Mouse (Mus musculus): ENCODE results near the gene Rps3.

Gene Rps3

DNA sequence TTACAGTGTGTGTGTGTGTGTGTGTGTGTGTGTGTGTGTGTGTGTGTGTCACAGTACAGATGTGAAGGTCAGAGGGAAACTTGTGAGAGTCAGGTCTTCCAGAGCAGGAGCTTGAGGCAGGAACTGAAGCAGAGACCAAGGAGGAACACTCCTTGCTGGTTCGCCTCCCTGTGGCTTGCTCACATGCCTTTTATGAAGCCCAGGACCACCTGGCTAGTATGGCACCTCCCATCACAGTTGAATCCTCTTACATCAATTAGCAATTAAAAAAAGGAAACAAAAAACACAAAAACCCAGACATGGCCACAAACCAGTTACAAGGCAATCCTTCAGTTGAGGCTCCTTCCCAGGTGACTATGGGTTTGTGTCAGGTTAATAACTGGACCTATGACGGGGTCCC lies 20.4 kb downstream of the Rps3 start:
- CTCF ChIA-PET = interaction anchor here in 3 of 4 experiments (0.6 to 0.7 kb wide), 4 partner anchors 8 to 337 kb away, joined by 3 to 5 read pairs (median 4); no protein-coding TSS in a partner anchor
- POLR2A ChIA-PET = interaction anchor here (0.6 to 1.6 kb wide), 9 partner anchors 8 to 347 kb away, joined by 3 to 5 read pairs (median 4); no protein-coding TSS in a partner anchor

DNA sequence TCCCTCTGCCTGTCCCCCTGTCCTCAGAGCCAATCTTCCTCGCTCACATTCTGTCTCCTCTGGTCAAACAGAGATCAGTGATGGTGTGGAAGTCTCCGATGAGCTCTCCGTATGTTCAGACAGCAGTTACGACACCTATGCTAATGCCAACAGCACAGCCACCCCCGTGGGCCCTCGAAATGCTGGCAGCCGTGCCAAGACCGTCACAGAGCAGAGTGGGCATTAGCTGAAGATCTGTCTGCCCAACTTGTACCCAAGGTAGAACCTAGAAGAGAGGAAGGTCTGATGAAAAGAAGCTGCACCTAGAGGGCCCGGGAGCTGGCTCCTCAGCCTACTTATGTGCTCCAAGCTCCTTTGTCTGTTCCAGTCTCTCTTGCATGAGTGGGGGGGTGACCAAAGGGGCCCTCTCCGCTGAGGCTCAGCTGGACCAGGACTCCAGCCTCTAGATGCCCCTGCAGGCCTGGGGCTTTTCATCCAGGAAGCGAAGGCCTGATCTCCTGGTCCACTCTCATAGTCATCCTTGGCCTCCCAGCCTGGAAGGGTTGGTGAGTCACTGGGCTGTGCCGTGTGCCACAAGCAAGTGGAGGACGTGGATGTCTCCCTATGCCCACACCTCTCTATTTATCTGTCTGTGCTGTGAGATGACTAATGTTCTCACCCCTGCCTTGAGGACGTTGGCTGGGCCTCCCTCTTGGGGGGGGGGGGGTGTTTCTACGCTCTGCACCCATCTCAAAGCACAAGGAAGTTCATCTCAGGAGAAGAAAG lies 23.5 kb downstream of the Rps3 start:
- ChIA-PET POLR2A (interaction anchor here in 2 of 4 experiments (0.6 to 1.0 kb wide), 4 partner anchors 15 to 343 kb away, joined by 3 to 4 read pairs (median 3); partner anchors contain the start of gene Gdpd5 (in 1 of the 2)), CTCF (interaction anchor here in 3 of 4 experiments (0.5 to 1.9 kb wide), 5 partner anchors 9 to 110 kb away, joined by 3 to 5 read pairs (median 4); no protein-coding TSS in a partner anchor)

DNA sequence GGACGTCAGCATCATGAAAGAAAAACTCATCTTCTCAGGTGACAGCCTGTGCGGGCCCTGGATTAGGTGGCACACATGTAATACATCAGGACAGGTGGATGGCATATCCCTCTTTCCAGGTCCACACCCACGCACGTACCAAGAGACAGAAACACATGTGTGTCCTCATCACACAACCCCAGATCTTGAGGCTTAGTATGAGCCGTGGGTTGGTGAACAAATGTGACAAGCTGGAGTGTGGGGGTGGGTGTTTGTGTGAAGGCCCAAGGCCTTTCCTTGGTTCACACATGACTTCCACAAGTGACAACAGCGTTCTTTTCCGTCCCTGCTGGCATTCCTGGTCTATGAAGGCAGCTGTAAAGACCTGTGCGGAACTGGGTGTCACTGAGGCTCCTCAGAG lies 24.7 kb downstream of the Rps3 start:
- CTCF ChIA-PET = interaction anchor here in 2 of 4 experiments (0.8 to 1.9 kb wide), 2 partner anchors 8 to 14 kb away, joined by 3 to 5 read pairs; no protein-coding TSS in a partner anchor
- POLR2A ChIA-PET = interaction anchor here in 1 of 4 experiments (1.0 kb wide), 1 partner anchor 13 kb away, joined by 3 read pairs; no protein-coding TSS in a partner anchor

DNA sequence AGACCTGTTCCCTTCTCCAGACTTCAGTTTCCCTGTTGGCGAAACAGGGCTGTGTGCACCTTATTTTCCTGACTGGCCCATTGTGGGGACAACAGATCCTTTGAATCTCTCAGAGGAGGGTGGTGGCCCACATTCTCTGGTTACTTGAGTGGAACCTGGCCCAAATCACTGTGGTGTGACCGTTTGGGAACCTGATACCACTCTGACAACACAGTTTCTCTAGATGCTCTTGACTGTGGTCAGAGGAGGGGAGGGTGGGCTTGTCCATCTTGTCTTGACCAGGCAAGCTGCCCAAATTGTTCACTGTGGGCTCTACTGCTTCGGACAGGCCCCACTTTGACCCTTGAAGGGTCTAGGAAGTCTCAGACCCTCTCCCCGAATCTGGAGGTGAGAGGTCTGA lies 29.5 kb downstream of the Rps3 start:
- CTCF ChIA-PET = interaction anchor here in 3 of 4 experiments (1.0 to 2.8 kb wide), 6 partner anchors 17 to 121 kb away, joined by 3 to 24 read pairs (median 4); no protein-coding TSS in a partner anchor
- POLR2A ChIA-PET = interaction anchor here in 2 of 4 experiments (0.8 to 2.4 kb wide), 2 partner anchors 17 to 22 kb away, joined by 3 to 7 read pairs; no protein-coding TSS in a partner anchor

DNA sequence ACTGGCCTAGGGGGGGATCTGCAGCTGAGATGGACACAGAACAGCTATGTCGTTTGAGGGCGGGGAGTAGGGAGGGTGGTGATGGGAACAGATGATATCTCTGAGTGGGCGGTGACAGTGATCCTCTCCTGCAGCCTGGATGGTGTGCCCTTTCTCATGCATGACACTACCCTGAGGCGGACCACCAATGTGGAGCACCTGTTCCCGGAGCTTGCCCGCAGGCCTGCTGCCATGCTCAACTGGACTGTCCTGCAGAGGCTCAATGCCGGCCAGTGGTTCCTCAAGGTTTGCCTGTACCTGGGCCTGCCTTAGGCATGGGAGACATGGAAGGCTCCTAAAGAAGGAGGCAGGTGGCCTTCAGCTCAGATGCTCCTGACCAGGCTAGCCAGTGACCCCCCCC lies 30.7 kb downstream of the Rps3 start:
- POLR2A ChIA-PET = interaction anchor here (0.6 to 2.4 kb wide), 11 partner anchors 13 to 580 kb away, joined by 3 to 7 read pairs (median 4); partner anchors contain the start of genes Klhl35 (in 1 of the 4) and Rps3 (in 1 of the 4)
- CTCF ChIA-PET = interaction anchor here (0.6 to 2.8 kb wide), 13 partner anchors 14 to 312 kb away, joined by 3 to 24 read pairs (median 3); partner anchors contain the start of genes Gdpd5 (in 2 of the 4) and Uvrag (in 1 of the 4)

DNA sequence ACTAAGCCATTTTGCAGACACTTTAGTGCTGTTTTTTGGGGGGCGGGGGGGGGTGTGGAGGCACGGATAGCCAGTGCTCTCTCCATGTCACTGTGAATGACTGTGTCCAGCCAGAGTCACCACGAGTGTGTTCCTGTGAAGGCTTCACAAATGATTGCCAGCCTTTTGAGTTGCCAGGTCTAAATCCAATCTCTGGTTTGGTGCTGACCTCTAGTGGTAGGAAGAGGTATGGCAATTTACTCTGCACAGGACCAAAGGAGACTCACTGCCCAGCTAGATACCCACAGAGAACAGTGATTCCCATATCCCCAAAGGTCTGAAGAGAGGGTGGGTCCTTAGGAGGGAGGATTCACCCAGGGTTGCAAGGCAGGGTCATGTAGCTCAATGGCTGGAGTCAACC lies 32.8 kb downstream of the Rps3 start:
- ChIA-PET POLR2A (interaction anchor here in 1 of 4 experiments (0.6 to 1.2 kb wide), 3 partner anchors 12 to 76 kb away, joined by 3 to 4 read pairs (median 4); no protein-coding TSS in a partner anchor), CTCF (interaction anchor here (0.6 to 1.7 kb wide), 21 partner anchors 9 to 588 kb away, joined by 3 to 34 read pairs (median 3); partner anchors contain the start of gene Gdpd5 (in 1 of the 4))

DNA sequence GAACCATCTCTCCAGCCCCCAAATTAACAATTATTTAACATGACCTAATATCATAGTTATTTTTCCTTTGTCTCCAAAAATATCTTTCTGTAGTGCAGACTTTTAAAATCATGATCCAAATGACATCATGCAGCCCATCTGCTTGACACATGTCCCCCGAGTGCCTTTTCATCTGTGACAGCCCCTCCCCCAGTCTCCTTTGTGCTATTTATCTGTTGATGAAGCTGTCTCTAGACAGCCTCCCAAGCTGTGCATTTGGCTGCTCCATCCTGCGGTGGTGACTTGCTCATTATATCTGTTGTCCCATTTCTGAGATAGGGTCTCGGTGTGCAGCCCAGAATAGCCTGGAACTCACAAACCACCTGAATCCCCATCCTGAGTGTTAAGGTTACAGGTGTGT lies 33.8 kb downstream of the Rps3 start:
- ChIA-PET POLR2A (no interaction called here), CTCF (interaction anchor here in 2 of 4 experiments (0.6 to 2.0 kb wide), 4 partner anchors 69 to 117 kb away, joined by 3 to 11 read pairs (median 5); no protein-coding TSS in a partner anchor)

DNA sequence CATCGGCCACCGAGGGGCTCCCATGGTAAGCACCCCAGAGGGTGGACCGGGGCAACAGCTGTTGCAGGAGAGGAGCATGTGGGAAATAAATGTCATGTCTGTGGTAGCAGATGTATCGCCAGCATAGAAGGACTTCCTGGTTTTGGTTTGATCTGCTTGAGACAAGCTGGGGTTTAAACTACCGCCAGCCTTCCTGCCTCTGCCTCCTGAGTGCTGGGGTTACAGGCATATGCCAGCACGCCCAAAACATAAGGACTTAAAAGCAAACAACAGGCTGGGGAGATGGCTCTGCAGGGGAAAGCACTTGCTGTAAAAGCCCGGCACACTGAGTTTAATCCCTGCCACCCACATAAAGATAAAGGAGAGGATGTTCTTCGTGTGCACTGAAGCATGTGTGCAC lies 34.5 kb downstream of the Rps3 start:
- POLR2A ChIA-PET = no interaction called here
- CTCF ChIA-PET = interaction anchor here in 2 of 4 experiments (1.5 to 2.0 kb wide), 2 partner anchors 74 kb away, joined by 5 to 11 read pairs; no protein-coding TSS in a partner anchor

DNA sequence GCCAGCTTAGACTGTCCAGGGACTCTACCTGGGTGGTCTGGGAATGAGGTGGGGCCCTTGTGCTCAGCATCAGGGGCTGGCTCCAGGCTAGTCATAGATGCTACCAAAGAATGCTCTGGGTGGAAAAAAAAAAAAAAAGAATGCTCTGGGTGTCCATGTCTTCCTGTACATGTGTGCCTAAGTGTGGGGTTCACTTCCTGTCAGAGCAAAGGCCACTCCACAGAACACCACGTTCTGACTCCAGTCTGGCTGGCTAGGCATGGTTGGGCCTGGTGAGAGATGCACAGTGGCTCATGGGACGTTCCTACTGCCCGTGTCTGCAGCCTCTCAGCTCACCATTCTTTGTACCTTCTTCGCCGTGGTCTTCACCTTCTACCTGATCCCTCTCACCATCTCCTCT lies 34.9 kb downstream of the Rps3 start:
- POLR2A ChIA-PET = interaction anchor here in 1 of 4 experiments (0.7 kb wide), 1 partner anchor 361 kb away, joined by 3 read pairs; no protein-coding TSS in a partner anchor
- CTCF ChIA-PET = interaction anchor here in 2 of 4 experiments (1.5 to 2.0 kb wide), 2 partner anchors 73 to 74 kb away, joined by 5 to 11 read pairs; no protein-coding TSS in a partner anchor

DNA sequence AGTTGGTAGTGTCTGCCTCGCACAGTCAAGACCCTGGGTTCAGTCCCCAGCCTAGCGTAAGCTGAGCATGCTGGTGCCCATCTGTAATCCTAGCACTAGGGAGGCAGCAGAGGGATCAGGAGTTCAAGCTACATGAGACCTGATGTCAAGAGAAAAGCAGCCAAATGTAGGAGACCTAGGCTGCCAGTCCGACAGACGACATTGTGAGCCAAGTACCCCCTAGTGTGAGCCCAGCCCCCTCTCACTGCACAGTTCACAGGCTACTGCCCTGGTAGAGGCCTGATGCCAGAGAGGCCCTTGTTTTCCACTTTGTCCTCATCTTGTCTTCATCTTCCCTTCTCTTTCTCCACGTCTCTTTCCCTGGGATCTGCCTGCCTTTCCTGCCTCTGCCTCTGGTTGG lies 36.2 kb downstream of the Rps3 start:
- CTCF ChIA-PET = interaction anchor here in 2 of 4 experiments (1.2 to 3.4 kb wide), 4 partner anchors 8 to 73 kb away, joined by 3 to 13 read pairs (median 4); no protein-coding TSS in a partner anchor
- POLR2A ChIA-PET = interaction anchor here in 1 of 4 experiments (0.8 to 1.4 kb wide), 2 partner anchors 8 to 72 kb away, joined by 3 read pairs; no protein-coding TSS in a partner anchor

DNA sequence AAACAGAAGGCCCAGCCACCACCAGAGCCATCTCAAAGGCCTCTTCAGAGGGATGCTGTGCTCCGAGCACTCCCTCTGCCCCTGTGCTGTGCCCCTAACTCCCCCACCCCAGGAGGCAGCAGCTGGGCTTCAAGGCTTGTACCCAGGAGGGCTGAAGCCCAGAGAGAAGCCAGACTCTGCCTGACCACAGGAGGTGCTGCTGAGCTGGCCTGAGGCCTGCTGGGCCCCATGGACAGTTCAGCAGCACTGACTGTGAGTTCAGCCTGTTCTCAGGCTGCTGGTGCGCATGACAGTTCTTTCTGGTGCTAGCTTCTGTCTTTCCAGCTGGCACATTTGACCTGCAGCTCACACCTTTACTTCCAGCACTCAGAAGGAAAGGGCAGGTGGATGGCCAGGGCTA lies 37.7 kb downstream of the Rps3 start:
- CTCF ChIA-PET = interaction anchor here in 3 of 4 experiments (0.6 to 3.4 kb wide), 9 partner anchors 9 to 759 kb away, joined by 3 to 13 read pairs (median 5); no protein-coding TSS in a partner anchor
- POLR2A ChIA-PET = interaction anchor here in 2 of 4 experiments (1.4 to 2.2 kb wide), 2 partner anchors 10 to 71 kb away, joined by 3 to 5 read pairs; no protein-coding TSS in a partner anchor

DNA sequence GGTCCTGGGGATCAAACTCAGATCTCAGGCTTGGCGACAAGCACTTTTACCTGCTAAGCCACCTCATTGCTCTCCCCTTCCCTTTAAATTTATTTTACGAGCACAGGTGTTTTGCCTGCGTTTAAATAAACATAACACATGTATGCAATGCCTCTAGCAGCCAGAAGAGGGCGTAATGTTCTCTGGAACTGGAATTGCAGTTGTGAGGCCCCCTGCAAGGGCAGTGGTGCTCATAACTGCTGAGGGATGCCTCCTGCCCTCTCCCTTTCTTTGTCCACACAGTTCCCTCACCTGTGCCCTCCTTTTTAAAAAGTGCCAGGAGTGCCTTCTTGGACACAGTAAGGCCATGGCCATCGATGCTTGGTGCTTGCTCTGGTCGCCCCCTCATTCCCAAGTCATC lies 39.5 kb downstream of the Rps3 start:
- ChIA-PET CTCF (interaction anchor here in 1 of 4 experiments (1.1 to 3.4 kb wide), 2 partner anchors 12 to 69 kb away, joined by 3 to 13 read pairs; no protein-coding TSS in a partner anchor), POLR2A (no interaction called here)

DNA sequence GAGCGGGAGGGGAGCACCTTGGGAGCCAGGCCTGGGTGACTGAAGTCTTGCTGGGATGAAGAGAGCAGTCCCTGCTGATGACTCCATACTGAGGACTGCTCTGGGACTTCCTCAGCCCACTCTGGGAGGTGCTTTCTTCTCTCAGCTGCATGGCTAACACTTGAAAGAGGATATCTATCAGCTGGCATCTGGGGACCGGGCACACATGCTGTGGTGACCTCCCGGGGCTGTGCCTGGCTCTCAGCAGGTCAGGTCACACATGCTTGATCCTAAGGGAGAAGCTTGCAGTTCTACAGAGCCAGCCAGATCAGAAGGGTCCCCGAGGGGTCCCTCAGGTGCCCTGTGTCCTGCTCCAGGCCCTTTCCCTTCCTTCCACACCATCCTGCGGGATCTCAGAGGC lies 40.4 kb downstream of the Rps3 start:
- ChIA-PET CTCF (interaction anchor here in 2 of 4 experiments (0.6 to 3.0 kb wide), 3 partner anchors 68 to 669 kb away, joined by 3 to 9 read pairs (median 3); no protein-coding TSS in a partner anchor), POLR2A (interaction anchor here in 2 of 4 experiments (1.0 to 1.2 kb wide), 2 partner anchors 10 to 15 kb away, joined by 3 read pairs; no protein-coding TSS in a partner anchor)

DNA sequence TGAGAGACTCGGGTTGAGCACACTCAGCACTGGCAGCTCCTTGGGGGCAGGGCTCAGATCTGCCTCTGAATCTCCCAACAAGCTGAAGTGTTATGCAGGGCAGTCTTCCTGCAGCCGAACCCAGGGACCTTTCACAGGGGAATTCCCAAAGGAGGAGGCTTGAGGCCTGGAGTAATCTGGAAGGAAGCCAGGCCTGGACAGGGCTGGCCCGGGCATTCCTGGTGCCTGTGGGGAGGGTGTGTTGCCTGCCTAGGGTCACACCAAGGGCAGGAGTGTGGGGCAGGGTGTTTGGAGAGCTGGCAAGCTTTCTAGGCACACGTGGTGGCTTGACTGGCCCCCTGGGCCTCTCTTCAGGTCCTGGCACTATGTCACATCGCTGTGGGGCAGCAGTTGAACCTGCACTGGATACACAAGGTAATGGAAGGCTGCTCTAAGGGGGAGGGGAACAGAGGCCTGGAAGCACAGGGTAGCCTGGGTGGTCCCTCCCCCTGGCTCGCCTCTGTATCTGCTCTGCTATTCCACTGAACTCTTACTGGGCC lies 41.9 kb downstream of the Rps3 start:
- ChIA-PET POLR2A (interaction anchor here in 1 of 4 experiments (0.9 kb wide), 1 partner anchor 12 kb away, joined by 3 read pairs; no protein-coding TSS in a partner anchor), CTCF (interaction anchor here in 1 of 4 experiments (3.0 to 4.2 kb wide), 2 partner anchors 61 to 67 kb away, joined by 9 to 11 read pairs; partner anchors contain the start of gene Gdpd5)

DNA sequence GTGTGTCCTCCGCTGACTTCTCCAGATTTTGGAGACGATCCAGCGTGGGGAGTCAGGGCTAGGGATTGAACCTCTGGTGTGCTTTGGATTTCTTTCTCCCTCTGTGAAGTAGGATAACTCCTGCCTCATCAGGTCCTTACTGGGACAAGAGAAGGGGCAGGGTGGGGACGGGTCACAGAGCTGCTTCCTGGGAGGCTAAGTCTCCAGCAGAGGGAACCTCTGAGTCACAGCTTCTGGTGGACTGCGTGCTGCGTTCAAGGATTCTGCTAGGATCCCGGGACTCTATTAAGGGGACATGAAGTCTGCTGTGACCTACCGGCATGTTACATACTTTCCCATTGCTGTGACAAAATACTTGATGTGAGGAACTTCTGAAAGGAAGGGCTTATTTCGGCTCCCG lies 44.7 kb downstream of the Rps3 start:
- ChIA-PET CTCF (interaction anchor here (0.6 to 4.2 kb wide), 40 partner anchors 8 to 592 kb away, joined by 3 to 16 read pairs (median 4); partner anchors contain the start of gene Gdpd5 (in 2 of the 4)), POLR2A (interaction anchor here in 3 of 4 experiments (0.7 to 1.9 kb wide), 16 partner anchors 9 to 133 kb away, joined by 3 to 5 read pairs (median 4); partner anchors contain the start of genes Gdpd5 (in 2 of the 3) and Rps3 (in 1 of the 3))

DNA sequence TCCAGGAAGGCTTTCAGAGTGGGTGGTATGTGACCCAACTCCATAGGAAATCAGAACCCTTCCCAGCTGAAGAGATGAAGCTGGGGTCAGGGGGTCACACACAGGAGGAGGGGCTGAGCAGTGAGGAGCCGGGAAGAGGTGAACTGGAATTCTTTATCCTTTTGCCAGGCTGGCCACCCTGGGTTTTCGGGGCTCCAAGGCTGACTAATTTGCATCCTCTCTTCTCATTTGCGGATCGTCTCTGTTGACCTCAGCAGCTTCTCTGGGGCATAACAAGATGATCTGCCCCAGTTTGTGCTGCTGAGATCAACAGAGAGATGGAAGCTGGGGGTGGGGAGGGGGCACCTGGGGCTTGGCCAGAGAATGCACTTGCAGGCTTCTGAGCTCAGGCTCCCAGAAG lies 47.0 kb downstream of the Rps3 start:
- CTCF ChIA-PET = interaction anchor here in 1 of 4 experiments (1.0 to 2.3 kb wide), 2 partner anchors 9 to 62 kb away, joined by 4 to 9 read pairs; no protein-coding TSS in a partner anchor

DNA sequence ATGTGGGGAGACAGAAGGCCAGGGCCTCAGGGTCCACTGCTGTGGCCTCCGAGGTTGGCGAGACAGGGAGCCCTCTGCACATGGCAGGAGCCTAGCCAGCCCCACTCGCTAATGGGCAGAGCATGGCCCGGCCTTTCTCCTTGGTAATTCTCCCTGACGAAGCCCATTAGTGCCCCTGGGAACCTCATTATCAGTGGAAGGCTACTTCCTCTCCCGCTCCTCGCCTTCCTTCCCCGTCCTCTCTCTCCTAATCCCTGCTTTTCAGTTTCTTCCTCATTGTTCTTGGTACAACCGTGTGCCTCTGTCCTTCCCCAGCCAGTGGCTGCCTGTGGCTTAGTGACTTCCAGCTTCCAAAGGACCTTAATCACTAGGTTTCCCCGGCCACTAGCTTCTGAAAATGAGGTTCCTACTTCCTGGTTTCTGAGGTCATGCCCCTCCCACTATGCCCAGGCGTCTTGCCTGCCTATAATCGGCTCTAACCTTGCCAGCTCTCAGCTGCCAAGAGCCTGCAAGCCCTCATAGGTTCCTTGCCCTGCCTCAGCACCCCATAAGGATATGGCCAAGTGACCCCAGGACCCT lies 48.8 kb downstream of the Rps3 start:
- POLR2A ChIA-PET = interaction anchor here in 1 of 4 experiments (0.7 kb wide), 1 partner anchor 52 kb away, joined by 3 read pairs; no protein-coding TSS in a partner anchor
- CTCF ChIA-PET = interaction anchor here in 1 of 4 experiments (0.6 kb wide), 2 partner anchors 10 to 69 kb away, joined by 3 to 7 read pairs; no protein-coding TSS in a partner anchor

More for the DNA sequence above, 47.0 kb downstream of the Rps3 start:
- POLR2A ChIA-PET = interaction anchor here in 2 of 4 experiments (0.8 to 2.6 kb wide), 3 partner anchors 39 to 133 kb away, joined by 3 to 5 read pairs (median 3); no protein-coding TSS in a partner anchor
